Mouse (Mus musculus) inflammation-experienced regulatory T-cells (primary cell): Measurements from ENCODE around the gene Olfr350. TPM values are rescaled to one million over a fixed set of nuclear protein-coding genes. Genes with fewer than 3 reads are reported as not detected.

ENCODE experiments used
- polyA plus RNA-seq, 2 experiments: library from polyadenylated mRNA; unstranded; fragments of 100-300 nt; shearing (Covaris generic); gene quantifications; one replicate each; pipeline ENCODE4 v1.2.1; 2017

The Olfr350 gene
- not detected for polyA plus RNA-seq

DNA sequence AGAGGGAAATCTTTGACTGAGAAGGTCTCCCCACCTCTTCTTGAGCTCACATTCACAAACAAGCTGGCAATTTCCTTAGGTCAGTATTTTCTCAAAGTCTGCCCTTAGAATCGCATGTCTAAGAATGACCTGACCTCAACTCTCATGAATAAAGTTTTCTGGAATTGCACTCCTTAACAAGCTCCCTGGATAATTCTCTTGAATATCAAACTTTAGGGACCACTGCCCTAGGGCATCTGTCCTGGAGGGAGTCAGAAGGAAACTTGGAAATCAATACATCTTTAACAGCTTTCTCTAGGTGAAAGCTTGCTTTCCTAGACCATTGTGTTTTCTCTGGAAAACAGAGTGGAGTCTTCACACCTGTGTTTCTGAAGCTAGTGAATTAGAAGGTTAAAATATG, at the start of gene Olfr350:
TSS of gene Olfr350 (plus strand) at position 301 of the 400 bp plus-strand sequence.

DNA sequence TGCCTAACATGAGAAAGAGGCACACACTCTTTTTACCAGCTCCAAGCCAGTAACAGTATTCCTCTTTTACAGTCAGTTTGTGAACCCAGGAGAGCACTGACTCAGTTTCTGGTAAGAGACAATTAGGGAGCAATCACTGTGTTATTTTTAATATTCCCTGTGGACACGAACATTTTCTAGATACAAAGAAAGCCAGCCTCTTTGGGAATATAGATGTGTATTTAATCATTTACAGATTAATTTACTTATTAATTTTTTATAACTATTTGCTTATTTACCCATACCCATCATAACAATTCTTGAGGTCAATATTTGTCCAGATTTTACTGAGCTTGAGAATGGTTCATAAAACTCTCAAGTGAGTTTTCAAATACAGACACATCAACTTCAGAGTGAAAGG, 29.2 kb upstream of the Olfr350 start, which contains the start of gene Olfr3:
TSS of gene Olfr3 (minus strand) at position 101 of the 400 bp plus-strand sequence.

GRCm38 (mm10) chr2:36862560-36862959, 16.4 kb downstream of the Olfr350 start, which contains the start of gene Olfr351:
Gene Olfr351, minus strand, starts transcription at chr2:36862660.

DNA sequence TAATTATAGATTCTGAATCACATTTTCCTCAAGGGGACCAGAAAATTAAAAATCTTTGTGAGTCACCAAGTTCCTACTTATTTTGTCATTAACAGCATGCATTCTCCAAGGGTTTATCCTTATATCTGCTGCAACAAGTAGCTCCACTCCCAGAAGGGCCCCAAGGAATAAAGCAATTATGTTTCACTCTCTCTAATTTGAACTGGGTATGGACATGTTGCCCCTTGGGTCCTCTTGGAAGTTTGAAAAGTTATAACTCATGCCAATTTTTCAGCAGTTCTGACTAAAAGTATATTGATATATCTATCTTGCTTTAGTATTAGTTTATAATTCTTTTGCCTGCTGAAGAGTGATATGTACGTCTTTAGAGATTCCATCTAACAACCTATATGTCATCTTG, 22.1 kb downstream of the Olfr350 start, which contains the start of gene Olfr352:
TSS of gene Olfr352 (plus strand) at position 301 of the 400 bp plus-strand sequence.

DNA sequence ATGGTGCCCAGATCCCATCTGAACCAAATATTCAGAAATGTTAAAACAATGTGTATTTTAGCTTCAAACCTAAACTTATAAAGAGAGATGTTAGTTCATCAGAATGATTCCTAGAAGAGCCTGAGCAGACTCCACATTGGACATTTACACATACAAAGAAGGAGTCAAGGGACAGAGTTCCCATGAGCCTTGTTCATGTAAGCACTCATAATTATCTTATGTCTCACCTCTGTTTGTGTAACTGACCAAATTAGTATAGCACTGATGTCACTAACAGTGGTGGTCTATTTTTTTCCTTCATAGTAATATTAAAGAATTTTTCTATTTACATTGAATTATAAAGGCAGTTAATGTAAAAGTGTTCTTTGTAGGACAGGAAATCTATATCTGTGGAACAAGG, 46.7 kb downstream of the Olfr350 start, which contains the start of gene Olfr353:
TSS of gene Olfr353 (minus strand) at position 101 of the 400 bp plus-strand sequence.

Other genes starting within 250 kb of the Olfr350 start
- 1 to 10 TPM in 1 of 2 experiments, not detected in 1; 1.7 TPM for gene Olfr345, start 206.3 kb upstream of the Olfr350 start, polyA plus RNA-seq
- under 1 TPM; 0.20 TPM for gene Olfr346, start 160.5 kb upstream of the Olfr350 start, polyA plus RNA-seq
- not detected for gene Olfr347, start 114.4 kb upstream of the Olfr350 start, polyA plus RNA-seq
- gene Olfr348, start 62.0 kb upstream of the Olfr350 start, polyA plus RNA-seq, result not detected
- gene Olfr50, start 55.8 kb upstream of the Olfr350 start, polyA plus RNA-seq, result under 1 TPM in 1 of 2 experiments, not detected in 1; 0.13 TPM
- not detected for gene Olfr3, start 29.3 kb upstream of the Olfr350 start, polyA plus RNA-seq
- gene Olfr351, start 16.4 kb downstream of the Olfr350 start, polyA plus RNA-seq, result not detected
- under 1 TPM in 1 of 2 experiments, not detected in 1; 0.09 TPM for gene Olfr352, start 22.1 kb downstream of the Olfr350 start, polyA plus RNA-seq
- not detected for gene Olfr353, start 46.6 kb downstream of the Olfr350 start, polyA plus RNA-seq
- under 1 TPM; 0.05 to 0.31 TPM for gene Olfr354, start 59.4 kb downstream of the Olfr350 start, polyA plus RNA-seq
- under 1 TPM; 0.37 to 0.56 TPM for gene Olfr355, start 82.6 kb downstream of the Olfr350 start, polyA plus RNA-seq
- gene Olfr356, start 90.8 kb downstream of the Olfr350 start, polyA plus RNA-seq, result not detected
- gene Olfr357, start 147.5 kb downstream of the Olfr350 start, polyA plus RNA-seq, result not detected
- gene Olfr358, start 163.0 kb downstream of the Olfr350 start, polyA plus RNA-seq, result under 1 TPM; 0.11 to 0.22 TPM
- not detected for gene Olfr360, start 219.4 kb downstream of the Olfr350 start, polyA plus RNA-seq
- gene Olfr361, start 243.0 kb downstream of the Olfr350 start, polyA plus RNA-seq, result under 1 TPM; 0.07 to 0.10 TPM